Mouse (Mus musculus): ENCODE results near the gene Memo1. TPM values are rescaled to one million over a fixed set of nuclear protein-coding genes. Genes with fewer than 3 reads are reported as not detected.
A peak's percentile ranks its signal among the peaks of the same experiment; 100 is the strongest.

Gene Memo1
- polyA plus RNA-seq, 1 experiment from 2014 or later, result 139 TPM

- DNase-seq (ENCODE audit: low spot score) (no peak), ATAC-seq (replicated peaks; ENCODE audit: low FRiP score) (peak; percentile 76)
- Histone ChIP-seq H3K4me2 (peak overlapping the region; percentile 43), H3K9ac (ENCODE audit: low read depth, low read length) (no peak overlapping the region), H3K36me3 (ENCODE audit: control insufficient read depth, insufficient read depth, low read length) (peaks cover 10% of the 10 kb centered on the region; the same call in 1 of the 2 replicates), H3K9me3 (ENCODE audit: control insufficient read depth, low read length) (no peaks in the 10 kb centered on the region), H3K27ac (ENCODE audit: low read depth, low read length) (peak overlapping the region; percentile 38), H3K4me3 (ENCODE audit: low read depth, low read length) (no peak overlapping the region), H3K4me1 (replicated peaks; ENCODE audit: control insufficient read depth, insufficient read depth, low read length) (peaks cover 30% of the 10 kb centered on the region), H3K27me3 (replicated peaks; ENCODE audit: control insufficient read depth, insufficient read depth, low read length) (no peaks in the 10 kb centered on the region)
- 65% methylated on average over 4 of the region's 4 CpGs for WGBS
These were observed 9.1 kb downstream of the Memo1 start for GRCm38 (mm10) chr17:74286140-74286730.

GRCm38 (mm10) chr17:74285730-74286129, 9.6 kb downstream of the Memo1 start:
- DNase-seq (ENCODE audit: low spot score) (no peak), ATAC-seq (replicated peaks; ENCODE audit: low FRiP score) (no peak)
- 75% methylated on average over 2 of the region's 2 CpGs for WGBS
- Histone ChIP-seq H3K36me3 (ENCODE audit: control insufficient read depth, insufficient read depth, low read length) (peaks cover 10% of the 10 kb centered on the region; the same call in 1 of the 2 replicates), H3K9me3 (ENCODE audit: control insufficient read depth, low read length) (no peaks in the 10 kb centered on the region), H3K27ac (ENCODE audit: low read depth, low read length) (peak overlapping the region; percentile 38), H3K4me3 (ENCODE audit: low read depth, low read length) (no peak overlapping the region), H3K4me2 (peak overlapping the region; percentile 43), H3K9ac (ENCODE audit: low read depth, low read length) (no peak overlapping the region), H3K27me3 (replicated peaks; ENCODE audit: control insufficient read depth, insufficient read depth, low read length) (no peaks in the 10 kb centered on the region), H3K4me1 (replicated peaks; ENCODE audit: control insufficient read depth, insufficient read depth, low read length) (peaks cover 25% of the 10 kb centered on the region)

- Histone ChIP-seq H3K4me1 (replicated peaks; ENCODE audit: control insufficient read depth, insufficient read depth, low read length) (peaks cover 18% of the 10 kb centered on the region), H3K4me2 (no peak overlapping the region), H3K36me3 (ENCODE audit: control insufficient read depth, insufficient read depth, low read length) (peaks cover 10% of the 10 kb centered on the region; the same call in 1 of the 2 replicates), H3K4me3 (ENCODE audit: low read depth, low read length) (no peak overlapping the region), H3K9me3 (ENCODE audit: control insufficient read depth, low read length) (no peaks in the 10 kb centered on the region), H3K27ac (ENCODE audit: low read depth, low read length) (no peak overlapping the region; the same call in 1 of the 2 replicates), H3K27me3 (replicated peaks; ENCODE audit: control insufficient read depth, insufficient read depth, low read length) (no peaks in the 10 kb centered on the region), H3K9ac (ENCODE audit: low read depth, low read length) (no peak overlapping the region)
- ATAC-seq (replicated peaks; ENCODE audit: low FRiP score), result no peak
- 76% methylated on average over 2 of the region's 2 CpGs for WGBS
- DNase-seq (ENCODE audit: low spot score), result no peak
These were observed 10.8 kb downstream of the Memo1 start for GRCm38 (mm10) chr17:74284397-74285115.

GRCm38 (mm10) chr17:74282024-74282423, 13.3 kb downstream of the Memo1 start:
- no peaks in the 10 kb centered on the region for H3K9me3 ChIP-seq (ENCODE audit: control insufficient read depth, low read length)
- ATAC-seq (replicated peaks; ENCODE audit: low FRiP score) (no peak), DNase-seq (ENCODE audit: low spot score) (no peak)
- H3K36me3 ChIP-seq (ENCODE audit: control insufficient read depth, insufficient read depth, low read length), result no peaks in the 10 kb centered on the region; the same call in 1 of the 2 replicates
- no peak overlapping the region for H3K27ac ChIP-seq (ENCODE audit: low read depth, low read length)
- WGBS, result 94% methylated on average over 3 of the region's 3 CpGs
- H3K27me3 ChIP-seq (replicated peaks; ENCODE audit: control insufficient read depth, insufficient read depth, low read length), result no peaks in the 10 kb centered on the region
- H3K4me3 ChIP-seq (ENCODE audit: low read depth, low read length), result no peak overlapping the region
- peaks cover 21% of the 10 kb centered on the region for H3K4me1 ChIP-seq (replicated peaks; ENCODE audit: control insufficient read depth, insufficient read depth, low read length)
- no peak overlapping the region for H3K4me2 ChIP-seq
- H3K9ac ChIP-seq (ENCODE audit: low read depth, low read length), result no peak overlapping the region

GRCm38 (mm10) chr17:74278966-74279869, 16.1 kb downstream of the Memo1 start:
- no peak overlapping the region for H3K9ac ChIP-seq (ENCODE audit: low read depth, low read length)
- H3K4me3 ChIP-seq (ENCODE audit: low read depth, low read length), result no peak overlapping the region
- ATAC-seq (replicated peaks; ENCODE audit: low FRiP score) (peak; percentile 36), DNase-seq (ENCODE audit: low spot score) (no peak)
- H3K27ac ChIP-seq (ENCODE audit: low read depth, low read length), result no peak overlapping the region
- 90% methylated on average over 8 of the region's 8 CpGs for WGBS
- peaks cover 11% of the 10 kb centered on the region for H3K4me1 ChIP-seq (replicated peaks; ENCODE audit: control insufficient read depth, insufficient read depth, low read length)
- no peaks in the 10 kb centered on the region; the same call in 1 of the 2 replicates for H3K36me3 ChIP-seq (ENCODE audit: control insufficient read depth, insufficient read depth, low read length)
- no peaks in the 10 kb centered on the region for H3K9me3 ChIP-seq (ENCODE audit: control insufficient read depth, low read length)
- H3K27me3 ChIP-seq (replicated peaks; ENCODE audit: control insufficient read depth, insufficient read depth, low read length), result no peaks in the 10 kb centered on the region
- H3K4me2 ChIP-seq, result peak overlapping the region; percentile 23; the same call in 1 of the 2 replicates

GRCm38 (mm10) chr17:74274471-74274870, 20.9 kb downstream of the Memo1 start:
- no peaks in the 10 kb centered on the region; the same call in 1 of the 2 replicates for H3K36me3 ChIP-seq (ENCODE audit: control insufficient read depth, insufficient read depth, low read length)

GRCm38 (mm10) chr17:74272683-74273205, 22.6 kb downstream of the Memo1 start:
- Histone ChIP-seq H3K27ac (ENCODE audit: low read depth, low read length) (peak overlapping the region; percentile 6; the same call in 1 of the 2 replicates), H3K4me2 (peak overlapping the region; percentile 31), H3K36me3 (ENCODE audit: control insufficient read depth, insufficient read depth, low read length) (peaks cover 5% of the 10 kb centered on the region; the same call in 1 of the 2 replicates), H3K27me3 (replicated peaks; ENCODE audit: control insufficient read depth, insufficient read depth, low read length) (no peaks in the 10 kb centered on the region), H3K4me1 (replicated peaks; ENCODE audit: control insufficient read depth, insufficient read depth, low read length) (peaks cover 24% of the 10 kb centered on the region), H3K9me3 (ENCODE audit: control insufficient read depth, low read length) (peaks cover 5% of the 10 kb centered on the region), H3K9ac (ENCODE audit: low read depth, low read length) (no peak overlapping the region; the same call in 1 of the 2 replicates), H3K4me3 (ENCODE audit: low read depth, low read length) (no peak overlapping the region)
- no peak for DNase-seq (ENCODE audit: low spot score)
- ATAC-seq (replicated peaks; ENCODE audit: low FRiP score), result peak; percentile 44; the same call in 1 of the 2 replicates
- 44% methylated on average over 16 of the region's 16 CpGs for WGBS

More at GRCm38 (mm10) chr17:74274471-74274870, 20.9 kb downstream of the Memo1 start:
- 62% methylated on average over 3 of the region's 3 CpGs for WGBS
- H3K4me1 ChIP-seq (replicated peaks; ENCODE audit: control insufficient read depth, insufficient read depth, low read length), result peaks cover 28% of the 10 kb centered on the region
- H3K9me3 ChIP-seq (ENCODE audit: control insufficient read depth, low read length), result no peaks in the 10 kb centered on the region
- DNase-seq (ENCODE audit: low spot score) (no peak), ATAC-seq (replicated peaks; ENCODE audit: low FRiP score) (no peak)
- no peak overlapping the region for H3K4me3 ChIP-seq (ENCODE audit: low read depth, low read length)
- no peak overlapping the region for H3K27ac ChIP-seq (ENCODE audit: low read depth, low read length)
- H3K27me3 ChIP-seq (replicated peaks; ENCODE audit: control insufficient read depth, insufficient read depth, low read length), result no peaks in the 10 kb centered on the region
- no peak overlapping the region for H3K9ac ChIP-seq (ENCODE audit: low read depth, low read length)
- no peak overlapping the region for H3K4me2 ChIP-seq

All from liver, embryonic 11.5 days (tissue).